Mouse (Mus musculus) left cerebral cortex, postnatal 4 days (tissue): ENCODE results near the gene Pdlim5. TPM values are rescaled to one million over a fixed set of nuclear protein-coding genes. Genes with fewer than 3 reads are reported as not detected.
"Not testable (repeated sequence)": the region's sequence is repeated elsewhere in the genome, so short reads cannot be mapped to it uniquely, and the experiment has no call there.

Experiments used
- DNase-seq: peaks from one replicate; pipeline ENCODE4 v3.0.0-alpha.2; 2022
- intact Hi-C: fragments of 180-260 bp; cut with DNase I; formaldehyde crosslinking; loops from one replicate; pipeline ENCODE4 v1.15.1; 2025
- total RNA-seq, 2 experiments: library from RNA; stranded (reverse); gene quantifications; 2 replicates each; pipeline ENCODE4 v1.2.3; 2021

Gene Pdlim5
- total RNA-seq, 2 experiments from 2014 or later: 16.7 to 19.3 TPM

- DNase-seq: peak; percentile 72
- intact Hi-C loops: no loop called here
Measured at GRCm38 (mm10) chr3:142209057-142209456, 186.4 kb downstream of the Pdlim5 start.

GRCm38 (mm10) chr3:142207488-142207887, 188.0 kb downstream of the Pdlim5 start:
- no peak for DNase-seq
- intact Hi-C loops: no loop called here

GRCm38 (mm10) chr3:142206316-142206715, 189.2 kb downstream of the Pdlim5 start:
- intact Hi-C loops: no loop called here
- DNase-seq: no peak

GRCm38 (mm10) chr3:142196142-142196541, 199.4 kb downstream of the Pdlim5 start:
- intact Hi-C loops: no loop called here
- DNase-seq: no peak

- DNase-seq, intact Hi-C loops: not testable (repeated sequence)
Measured at GRCm38 (mm10) chr3:142191627-142192026, 203.9 kb downstream of the Pdlim5 start.

Other genes starting within 250 kb of the Pdlim5 start
- gene Bmpr1b, start 226.3 kb downstream of the Pdlim5 start, total RNA-seq: 10 to 100 TPM; 11.5 to 14.3 TPM
- gene Gbp5, start 98.3 kb upstream of the Pdlim5 start, total RNA-seq: 1 to 10 TPM; 1.2 to 1.4 TPM
- gene Gbp7, start 134.6 kb upstream of the Pdlim5 start, total RNA-seq: 1 to 10 TPM; 2.5 to 2.8 TPM
- 1 to 10 TPM; 2.9 to 3.5 TPM for gene Gbp3, start 164.3 kb upstream of the Pdlim5 start, total RNA-seq
- gene Gbp2b, start 199.2 kb upstream of the Pdlim5 start, total RNA-seq: not detected
- gene Gbp2, start 224.9 kb upstream of the Pdlim5 start, total RNA-seq: under 1 TPM; 0.77 to 0.90 TPM